Mouse (Mus musculus): Measurements from ENCODE around the gene Spock2.

- TF ChIP-seq GATA1 (IDR thresholded peaks at IDR 0.05; ENCODE audit: borderline replicate concordance, low read length), result no peak
- TF ChIP-seq FLI1 (IDR thresholded peaks at IDR 0.05; ENCODE audit: low read length), result no peak
These were observed 8.1 kb downstream of the Spock2 start for GRCm38 (mm10) chr10:60113965-60114690.

Measured in megakaryocyte, embryonic 14.5 days (primary cell).